Mouse (Mus musculus) neural tube, embryonic 14.5 days (tissue): ENCODE data around the gene Zfp985. TPM values are rescaled to one million over a fixed set of nuclear protein-coding genes. Genes with fewer than 3 reads are reported as not detected.
"Not testable (repeated sequence)": the region's sequence is repeated elsewhere in the genome, so short reads cannot be mapped to it uniquely, and the experiment has no call there.

ENCODE experiments used
- ATAC-seq: fragments of 200-750 bp; cut with Nextera tagmentation; 2 replicates; pipeline ENCODE4 v1.8.0; 2017; ENCODE audit warnings: low read depth, mild to moderate bottlenecking, moderate TSS enrichment, moderate library complexity
- H3K27ac ChIP-seq: fragments of 300-500 bp; sonication (generic); 2 replicates; pipeline ENCODE4 v1.5.1; 2014; ENCODE audit warnings: low read depth, mild to moderate bottlenecking, control low read depth, low read length, moderate library complexity, mixed read lengths
- H3K27me3 ChIP-seq: fragments of 300-500 bp; sonication (generic); 2 replicates; pipeline ENCODE4 v1.6.1; 2014; ENCODE audit warnings: low read length; ENCODE audit not compliant: control insufficient read depth, insufficient read depth
- H3K36me3 ChIP-seq: fragments of 300-500 bp; sonication (generic); 2 replicates; pipeline ENCODE4 v1.6.1; 2014; ENCODE audit warnings: low read length, mixed read lengths; ENCODE audit not compliant: control insufficient read depth, insufficient read depth
- H3K4me1 ChIP-seq: fragments of 300-500 bp; sonication (generic); 2 replicates; pipeline ENCODE4 v1.6.1; 2014; ENCODE audit warnings: low read length; ENCODE audit not compliant: control insufficient read depth, insufficient read depth
- H3K4me2 ChIP-seq: fragments of 300-500 bp; sonication (generic); 2 replicates; pipeline ENCODE4 v1.6.1; 2014; ENCODE audit warnings: mild to moderate bottlenecking, low read depth, low read length, control low read depth
- H3K4me3 ChIP-seq: fragments of 300-500 bp; sonication (generic); 2 replicates; pipeline ENCODE4 v1.5.1; 2014; ENCODE audit warnings: low read depth, low read length, control low read depth, mixed read lengths
- H3K9ac ChIP-seq: fragments of 300-500 bp; sonication (generic); replicated peaks from 2 replicates; pipeline ENCODE4 v1.6.1; 2014; ENCODE audit warnings: low read depth, mild to moderate bottlenecking, control low read depth, low read length, mixed read lengths
- H3K9me3 ChIP-seq: fragments of 300-500 bp; sonication (generic); 2 replicates; pipeline ENCODE4 v1.6.1; 2016; ENCODE audit warnings: low read length; ENCODE audit not compliant: control insufficient read depth
- WGBS: fragments of 180-500 bp; shearing (Covaris S2); extraction: QIAGEN DNeasy Blood & Tissue Kit; methylation state at CpG from one replicate; pipeline ENCODE4 v1.1.7; 2014; 5-methylcytosine and 5-hydroxymethylcytosine counted together
- polyA plus RNA-seq: library from polyadenylated mRNA; unstranded; fragments of >200 nt; fragmentation: Nextera tagmentation; extraction: Ambion mirVana; gene quantifications from 2 replicates; pipeline ENCODE4 v1.2.1, GENCODE M21; 2014

Gene Zfp985
- polyA plus RNA-seq, 1 experiment from 2014 or later, result 0.44 TPM

DNA sequence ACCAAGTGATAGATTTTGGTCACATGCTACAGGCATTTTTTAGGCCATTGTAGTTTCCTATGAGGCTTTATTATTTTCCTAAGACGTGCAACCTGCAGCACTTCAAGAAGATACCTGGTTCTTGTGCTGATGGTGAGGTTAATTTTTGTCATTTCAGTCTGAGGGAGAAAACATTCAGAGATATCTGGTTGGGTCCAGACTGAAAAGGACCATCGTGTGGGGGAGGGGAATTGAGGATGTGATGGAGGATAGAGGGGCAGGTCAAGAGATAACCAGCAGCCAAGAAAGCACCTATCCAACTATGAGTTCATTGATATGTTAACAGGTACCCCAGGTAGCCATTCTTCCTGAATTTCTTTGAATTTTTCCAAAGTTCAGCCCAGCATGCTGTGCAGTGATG is 1.3 kb downstream of the Zfp985 start:
- not testable (repeated sequence) for ATAC-seq, H3K4me1 ChIP-seq, H3K4me3 ChIP-seq, H3K4me2 ChIP-seq, H3K27me3 ChIP-seq, H3K9me3 ChIP-seq, H3K36me3 ChIP-seq, H3K27ac ChIP-seq, H3K9ac ChIP-seq
- WGBS, result 79% methylated on average over 2 of the region's 2 CpGs

DNA sequence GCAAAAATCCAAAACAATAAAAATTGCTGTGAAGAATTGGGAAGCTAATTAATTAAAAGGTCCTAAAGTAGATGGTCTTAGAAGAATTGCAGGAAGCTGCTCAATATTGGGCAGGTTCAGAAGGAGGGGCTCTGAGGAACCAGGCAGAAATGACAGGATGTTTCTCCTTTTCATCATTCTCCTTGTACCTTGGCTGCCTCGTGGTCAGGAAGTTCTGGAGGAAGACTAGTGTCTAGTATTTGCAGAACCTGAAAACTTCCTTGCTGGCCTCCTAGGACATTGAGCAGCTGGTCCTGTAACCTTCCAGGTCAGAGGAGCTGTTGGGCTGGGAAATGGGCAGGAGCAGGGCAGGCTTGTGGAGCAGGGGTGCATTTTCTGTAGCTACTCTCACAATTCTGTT is 3.8 kb downstream of the Zfp985 start:
- H3K36me3 ChIP-seq, H3K4me2 ChIP-seq, H3K4me1 ChIP-seq, H3K9me3 ChIP-seq, H3K27me3 ChIP-seq, ATAC-seq, H3K9ac ChIP-seq, H3K4me3 ChIP-seq, H3K27ac ChIP-seq: not testable (repeated sequence)
- WGBS, result 55% methylated on average over 1 of the region's 1 CpGs

DNA sequence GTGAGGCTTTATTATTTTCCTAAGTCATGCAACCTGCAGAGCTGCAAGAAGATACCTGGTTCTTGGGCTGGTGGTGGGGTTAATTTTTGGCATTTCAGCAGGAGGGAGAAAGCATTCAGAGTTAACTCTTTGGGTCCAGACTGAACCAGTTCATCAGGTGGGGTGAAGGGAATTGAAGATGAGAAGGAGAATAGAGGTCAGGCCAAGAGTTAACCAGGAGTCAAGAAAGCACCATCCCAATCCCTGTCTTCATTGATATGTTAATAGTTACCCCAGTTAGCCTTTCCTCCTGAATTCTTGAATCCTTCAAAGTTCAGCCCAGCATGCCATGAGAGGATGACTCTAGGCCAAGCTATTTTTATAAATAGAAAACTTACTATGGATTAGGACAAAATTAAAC is 4.9 kb downstream of the Zfp985 start:
- H3K36me3 ChIP-seq, ATAC-seq: not testable (repeated sequence)

DNA sequence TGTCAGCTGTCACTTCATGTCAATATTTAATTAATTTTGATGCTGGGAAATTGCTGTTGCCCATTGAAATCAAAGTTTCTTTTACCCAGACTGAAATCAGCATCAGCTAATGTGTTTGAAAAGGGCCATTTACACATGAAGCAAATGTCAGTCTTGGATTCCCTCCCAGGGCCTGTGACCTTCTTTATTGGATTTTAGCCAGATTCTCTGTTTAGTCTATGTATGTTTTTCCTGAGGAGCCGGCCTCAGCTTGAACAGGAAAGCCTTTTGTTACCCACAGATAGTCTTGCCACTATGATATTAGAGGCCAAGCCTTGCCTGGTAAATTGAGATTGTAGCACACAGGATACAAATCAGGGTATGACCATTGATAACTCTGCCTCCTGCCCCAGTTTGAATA is 6.0 kb downstream of the Zfp985 start:
- H3K27ac ChIP-seq, H3K9me3 ChIP-seq, H3K36me3 ChIP-seq, H3K27me3 ChIP-seq, ATAC-seq, H3K4me1 ChIP-seq, H3K9ac ChIP-seq, H3K4me3 ChIP-seq, H3K4me2 ChIP-seq: not testable (repeated sequence)
- WGBS, result 68% methylated on average over 1 of the region's 1 CpGs

More for the DNA sequence above, 4.9 kb downstream of the Zfp985 start:
- not testable (repeated sequence) for H3K9me3 ChIP-seq, H3K4me2 ChIP-seq, H3K4me1 ChIP-seq, H3K27ac ChIP-seq, H3K9ac ChIP-seq, H3K4me3 ChIP-seq, H3K27me3 ChIP-seq

DNA sequence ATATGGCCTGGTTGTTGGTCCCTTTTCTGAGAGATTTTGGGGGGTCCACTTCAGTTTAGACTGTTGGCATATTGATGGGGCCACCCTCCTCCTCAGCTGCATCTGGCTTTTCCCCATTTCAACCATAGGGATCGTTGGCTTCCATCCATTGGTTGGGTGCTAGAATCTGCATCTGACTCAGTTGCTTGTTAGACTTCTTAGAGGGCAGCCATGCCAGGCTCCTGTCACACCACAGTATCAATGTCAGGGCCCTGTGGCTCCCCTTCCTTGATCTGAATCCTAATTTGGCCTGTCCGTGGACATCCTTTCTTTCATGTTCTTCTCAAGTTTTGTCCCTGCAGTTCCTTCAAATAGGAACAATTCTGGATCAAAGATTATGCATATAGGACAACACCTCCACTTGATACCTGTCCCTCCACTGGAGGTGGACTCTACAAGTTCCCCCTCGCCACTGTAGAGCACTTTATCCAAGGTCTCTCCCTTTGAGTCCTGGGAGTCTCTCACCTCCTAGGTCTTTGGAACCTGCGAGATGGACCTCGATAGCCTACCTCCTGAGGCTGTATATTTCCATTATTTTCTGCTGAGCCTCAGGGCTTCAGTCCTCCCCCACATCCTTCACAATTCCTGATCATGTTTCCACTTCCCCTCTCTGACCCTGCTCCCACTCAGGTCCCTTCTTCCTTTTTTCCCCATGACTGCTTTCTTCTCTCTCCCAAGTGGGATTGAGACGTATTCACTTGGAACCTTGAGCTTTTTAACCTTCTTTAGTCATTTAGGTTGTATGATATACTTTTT is 12.5 kb downstream of the Zfp985 start:
- no peak for ATAC-seq
- no peak overlapping the region for H3K4me2 ChIP-seq
- WGBS, result 70% methylated on average over 6 of the region's 6 CpGs

DNA sequence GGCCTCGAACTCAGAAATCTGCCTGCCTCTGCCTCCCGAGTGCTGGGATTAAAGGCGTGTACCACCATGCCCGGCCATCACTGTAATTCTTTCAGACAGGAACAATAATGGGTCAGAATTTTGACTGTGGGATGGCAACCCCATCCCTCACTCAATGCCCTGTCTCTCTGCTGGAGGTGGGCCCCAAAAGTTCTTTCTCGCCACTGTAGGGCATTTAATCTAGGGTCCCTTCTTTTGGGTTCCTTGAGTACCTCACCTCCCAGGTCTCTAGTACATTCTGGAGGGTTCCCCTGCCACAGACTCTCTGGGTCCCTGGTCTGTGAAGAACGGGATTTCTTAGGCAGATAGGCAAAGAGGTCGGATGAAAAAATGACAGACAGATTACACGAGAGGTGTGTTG is 18.1 kb downstream of the Zfp985 start:
- not testable (repeated sequence) for H3K36me3 ChIP-seq, ATAC-seq, H3K9ac ChIP-seq, H3K27ac ChIP-seq, H3K4me1 ChIP-seq, H3K4me2 ChIP-seq, H3K4me3 ChIP-seq, H3K27me3 ChIP-seq
- H3K9me3 ChIP-seq, result peaks cover 11% of the 10 kb centered on the region
- WGBS, result 88% methylated on average over 8 of the region's 8 CpGs

More for the DNA sequence above, 12.5 kb downstream of the Zfp985 start:
- H3K36me3 ChIP-seq, result no peaks in the 10 kb centered on the region
- H3K4me3 ChIP-seq, result no peak overlapping the region
- no peaks in the 10 kb centered on the region for H3K4me1 ChIP-seq
- H3K9ac ChIP-seq, result no peak overlapping the region
- 0 out of 2 replicates have a peak, but pooled peaks cover 3% of the 10 kb centered on the region for H3K9me3 ChIP-seq
- H3K27me3 ChIP-seq, result no peaks in the 10 kb centered on the region
- no peak overlapping the region for H3K27ac ChIP-seq

DNA sequence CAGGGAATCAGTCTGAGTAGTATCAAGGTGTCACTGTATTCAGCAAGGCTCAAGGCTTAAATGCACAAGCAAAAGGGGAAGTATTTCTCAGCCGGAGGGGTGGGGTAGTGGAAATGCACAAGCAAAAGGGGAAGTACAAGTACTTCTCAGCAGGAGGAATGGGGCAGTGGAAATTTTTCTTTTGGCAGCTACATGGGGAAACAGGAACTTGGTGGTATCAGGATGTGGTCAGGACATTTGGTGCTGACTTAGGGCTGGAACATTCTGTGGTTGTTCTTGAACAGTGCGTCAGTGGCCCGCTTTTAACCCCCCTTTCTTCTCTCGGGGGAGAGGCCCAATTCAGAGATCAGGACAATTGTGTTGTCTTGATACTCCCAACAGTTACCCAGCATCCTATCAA is 26.3 kb downstream of the Zfp985 start:
- not testable (repeated sequence) for H3K4me2 ChIP-seq, H3K9ac ChIP-seq, H3K9me3 ChIP-seq, H3K4me3 ChIP-seq, H3K36me3 ChIP-seq, ATAC-seq, H3K27me3 ChIP-seq, H3K27ac ChIP-seq, H3K4me1 ChIP-seq
- WGBS, result 97% methylated on average over 4 of the region's 4 CpGs

DNA sequence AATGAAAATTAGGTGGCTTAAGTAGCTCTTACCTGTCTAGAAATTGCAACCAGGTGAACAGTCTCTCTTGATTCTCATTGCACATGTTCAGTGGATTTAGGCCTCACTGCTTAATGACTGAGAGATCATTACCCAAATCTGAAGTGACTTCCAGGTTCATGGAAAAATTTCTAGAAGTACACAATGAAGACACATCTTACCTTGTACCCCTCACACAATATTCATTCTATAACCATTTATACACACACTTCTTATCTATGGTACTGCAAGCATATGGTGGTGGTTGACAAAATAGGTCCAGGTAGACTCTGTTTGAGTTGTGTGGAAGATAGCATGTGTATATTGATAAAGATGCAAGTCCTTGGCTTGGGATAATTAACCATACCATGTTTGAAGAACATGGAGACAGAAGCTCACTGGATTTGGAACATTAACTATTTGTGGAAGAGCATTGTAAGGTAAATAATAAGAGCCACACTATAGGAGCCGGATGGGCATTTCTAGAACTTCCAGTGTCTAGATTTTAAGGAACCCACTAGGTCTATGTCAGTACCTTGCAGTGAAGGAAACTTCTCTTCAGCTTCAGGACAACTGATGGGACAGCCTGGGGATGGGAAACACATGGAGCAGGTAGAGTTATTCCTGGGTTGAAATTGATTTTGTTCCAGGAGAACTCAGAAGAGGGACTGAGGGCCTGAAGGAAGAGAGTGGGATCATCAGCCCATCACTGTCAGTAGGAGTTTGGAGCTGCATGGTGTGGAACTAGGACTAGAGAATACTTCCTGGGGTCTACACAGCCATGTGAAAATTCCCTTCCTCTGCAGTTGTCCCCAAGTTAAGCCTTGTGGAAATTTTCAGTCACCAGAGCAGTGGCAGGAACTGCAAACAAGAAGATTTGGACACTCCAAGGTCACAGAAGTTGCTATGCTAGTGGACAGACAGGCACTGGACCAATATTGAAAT is 33.7 kb downstream of the Zfp985 start:
- WGBS, result 58% methylated on average over 1 of the region's 1 CpGs
- no peak overlapping the region for H3K4me3 ChIP-seq
- H3K27me3 ChIP-seq, result no peaks in the 10 kb centered on the region
- H3K36me3 ChIP-seq, result no peaks in the 10 kb centered on the region
- no peaks in the 10 kb centered on the region for H3K4me1 ChIP-seq
- H3K9me3 ChIP-seq, result peaks cover 10% of the 10 kb centered on the region; the same call in 1 of the 2 replicates
- no peak overlapping the region for H3K27ac ChIP-seq
- no peak overlapping the region for H3K4me2 ChIP-seq
- ATAC-seq, result no peak
- H3K9ac ChIP-seq, result no peak overlapping the region

DNA sequence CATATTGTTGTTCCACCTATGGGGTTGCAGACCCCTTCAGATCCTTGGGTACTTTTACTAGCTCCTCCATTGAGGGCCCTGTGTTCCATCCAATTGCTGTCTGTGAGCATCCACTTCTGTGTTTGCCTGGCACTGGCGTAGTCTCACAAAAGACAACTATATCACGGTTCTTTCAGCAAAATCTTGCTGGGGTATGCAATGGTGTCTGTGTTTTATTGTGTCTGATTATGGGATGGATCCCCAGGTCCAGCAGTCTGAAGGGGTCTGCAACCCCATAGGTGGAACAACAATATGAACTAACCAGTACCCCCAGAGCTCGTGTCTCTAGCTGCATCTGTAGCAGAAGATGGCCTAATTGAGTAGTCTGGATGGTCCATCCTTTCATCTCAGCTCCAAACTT is 41.6 kb downstream of the Zfp985 start:
- not testable (repeated sequence) for H3K9ac ChIP-seq, ATAC-seq, H3K9me3 ChIP-seq, H3K27me3 ChIP-seq, H3K4me3 ChIP-seq, H3K36me3 ChIP-seq, H3K27ac ChIP-seq, H3K4me2 ChIP-seq, H3K4me1 ChIP-seq
- WGBS, result 79% methylated on average over 3 of the region's 3 CpGs
